Mouse (Mus musculus) C2C12 (cell line): ENCODE results near the gene Phactr1.

Experiments
- CTCF ChIP-seq: IDR thresholded peaks from one replicate; pipeline ENCODE4 v1.5.1; 2011; ENCODE audit not compliant: control insufficient read depth, insufficient read depth, insufficient read length
- MYOD1 ChIP-seq: IDR thresholded peaks from one replicate; pipeline ENCODE4 v1.6.1; 2011; ENCODE audit warnings: low read depth; ENCODE audit not compliant: control insufficient read depth, insufficient read length
- MYOG ChIP-seq: IDR thresholded peaks from one replicate; pipeline ENCODE4 v1.6.1; 2011; ENCODE audit not compliant: control insufficient read depth, insufficient read length; ENCODE audit errors: extremely low read depth
- USF1 ChIP-seq: IDR thresholded peaks from one replicate; pipeline ENCODE4 v1.6.1; 2011; ENCODE audit warnings: low read depth, mild to moderate bottlenecking, control low read depth, moderate library complexity

DNA sequence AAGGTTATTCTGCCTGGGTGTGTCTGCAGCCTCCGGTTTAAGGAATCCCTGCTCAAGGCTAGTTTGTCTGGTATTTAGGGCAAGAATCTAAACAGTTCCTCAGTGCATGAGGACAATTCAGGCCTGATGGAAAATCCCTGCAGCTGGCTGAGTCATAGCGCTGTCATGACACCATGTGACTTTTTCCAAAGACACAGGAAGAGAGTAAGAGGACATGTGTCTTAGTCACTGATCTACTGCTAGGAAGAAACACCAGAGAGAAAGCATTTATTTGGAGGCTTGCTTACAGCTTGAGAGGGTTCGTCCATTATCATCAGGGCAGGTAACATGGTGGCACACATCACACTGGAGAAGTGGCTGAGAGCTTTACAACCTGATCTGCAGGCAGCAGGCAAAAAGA, 352.0 kb downstream of the Phactr1 start:
- no peak for TF ChIP-seq CTCF
- peak; percentile 94 for TF ChIP-seq USF1
- TF ChIP-seq MYOG = no peak
- TF ChIP-seq MYOD1 = no peak
